Mouse (Mus musculus) cerebellum, adult 11-12 months (tissue): ENCODE measurements around the gene Dab1.

ENCODE experiments used
- DNase-seq: peaks from one replicate; pipeline ENCODE4 v3.0.0; 2022

The Dab1 gene

GRCm38 (mm10) chr4:104691026-104691425, 1071.9 kb downstream of the Dab1 start:
- DNase-seq, result no peak

- no peak for DNase-seq
Measured at GRCm38 (mm10) chr4:104694188-104694587, 1075.0 kb downstream of the Dab1 start.

- DNase-seq, result no peak
Measured at GRCm38 (mm10) chr4:104696522-104696921, 1077.4 kb downstream of the Dab1 start.

GRCm38 (mm10) chr4:104697703-104698102, 1078.5 kb downstream of the Dab1 start:
- DNase-seq, result no peak

GRCm38 (mm10) chr4:104705664-104706645, 1086.8 kb downstream of the Dab1 start:
- peak; percentile 79 for DNase-seq

- no peak for DNase-seq
Measured at GRCm38 (mm10) chr4:104712338-104713083, 1093.4 kb downstream of the Dab1 start.

GRCm38 (mm10) chr4:104714925-104715519, 1095.9 kb downstream of the Dab1 start:
- no peak for DNase-seq

- no peak for DNase-seq
Measured at GRCm38 (mm10) chr4:104715857-104716256, 1096.7 kb downstream of the Dab1 start.

GRCm38 (mm10) chr4:104716506-104716905, 1097.3 kb downstream of the Dab1 start:
- no peak for DNase-seq

GRCm38 (mm10) chr4:104718973-104719795, 1100.0 kb downstream of the Dab1 start:
- DNase-seq, result no peak

GRCm38 (mm10) chr4:104723527-104724045, 1104.4 kb downstream of the Dab1 start:
- no peak for DNase-seq

GRCm38 (mm10) chr4:104724258-104724657, 1105.1 kb downstream of the Dab1 start:
- DNase-seq, result no peak

- no peak for DNase-seq
Measured at GRCm38 (mm10) chr4:104725673-104726072, 1106.5 kb downstream of the Dab1 start.

- DNase-seq, result no peak
Measured at GRCm38 (mm10) chr4:104729185-104729584, 1110.0 kb downstream of the Dab1 start.

- DNase-seq, result no peak
Measured at GRCm38 (mm10) chr4:104746500-104746899, 1127.3 kb downstream of the Dab1 start.

GRCm38 (mm10) chr4:104754090-104754489, 1134.9 kb downstream of the Dab1 start:
- no peak for DNase-seq

GRCm38 (mm10) chr4:104760878-104761624, 1141.9 kb downstream of the Dab1 start:
- no peak for DNase-seq

- no peak for DNase-seq
Measured at GRCm38 (mm10) chr4:104766065-104766464, 1146.9 kb downstream of the Dab1 start, which contains the start of gene C8b. Gene C8b (plus strand): TSS chr4:104766317.

GRCm38 (mm10) chr4:104768190-104768589, 1149.0 kb downstream of the Dab1 start:
- no peak for DNase-seq

- no peak for DNase-seq
Measured at GRCm38 (mm10) chr4:104769602-104770001, 1150.4 kb downstream of the Dab1 start.

GRCm38 (mm10) chr4:104770331-104770730, 1151.2 kb downstream of the Dab1 start:
- no peak for DNase-seq
